Mouse (Mus musculus) megakaryocyte, embryonic 14.5 days (primary cell): ENCODE results near the gene Fxyd4. TPM values are rescaled to one million over a fixed set of nuclear protein-coding genes. Genes with fewer than 3 reads are reported as not detected.

ENCODE experiments used
- H3K27me3 ChIP-seq: replicated peaks from 2 replicates; pipeline ENCODE3; 2012; ENCODE audit warnings: inconsistent platforms
- H3K36me3 ChIP-seq: replicated peaks from 2 replicates; pipeline ENCODE3; 2012; ENCODE audit warnings: low read length, inconsistent platforms, mixed read lengths
- H3K4me1 ChIP-seq: 2 replicates; pipeline ENCODE4 v1.6.1; 2012; ENCODE audit warnings: inconsistent platforms
- H3K4me3 ChIP-seq: replicated peaks from 2 replicates; pipeline ENCODE3; 2012; ENCODE audit warnings: moderate library complexity, mild to moderate bottlenecking, inconsistent platforms
- H3K9me3 ChIP-seq: 2 replicates; pipeline ENCODE4 v1.6.1; 2012; ENCODE audit warnings: inconsistent platforms
- FLI1 ChIP-seq: IDR thresholded peaks from 2 replicates; pipeline ENCODE4 v1.6.1; 2012; ENCODE audit warnings: low read length, inconsistent platforms, mixed read lengths
- GATA1 ChIP-seq: IDR thresholded peaks from 3 replicates; pipeline ENCODE4 v1.6.1; 2012; ENCODE audit warnings: mixed read lengths, low read length, inconsistent platforms, borderline replicate concordance
- polyA plus RNA-seq: library from polyadenylated mRNA; stranded (reverse); fragments of >175 nt; gene quantifications from 2 replicates; pipeline ENCODE4 v1.2.3, GENCODE M21; 2012; ENCODE audit warnings: low replicate concordance; ENCODE audit not compliant: insufficient read depth

The Fxyd4 gene
- polyA plus RNA-seq, 1 experiment = not detected

DNA sequence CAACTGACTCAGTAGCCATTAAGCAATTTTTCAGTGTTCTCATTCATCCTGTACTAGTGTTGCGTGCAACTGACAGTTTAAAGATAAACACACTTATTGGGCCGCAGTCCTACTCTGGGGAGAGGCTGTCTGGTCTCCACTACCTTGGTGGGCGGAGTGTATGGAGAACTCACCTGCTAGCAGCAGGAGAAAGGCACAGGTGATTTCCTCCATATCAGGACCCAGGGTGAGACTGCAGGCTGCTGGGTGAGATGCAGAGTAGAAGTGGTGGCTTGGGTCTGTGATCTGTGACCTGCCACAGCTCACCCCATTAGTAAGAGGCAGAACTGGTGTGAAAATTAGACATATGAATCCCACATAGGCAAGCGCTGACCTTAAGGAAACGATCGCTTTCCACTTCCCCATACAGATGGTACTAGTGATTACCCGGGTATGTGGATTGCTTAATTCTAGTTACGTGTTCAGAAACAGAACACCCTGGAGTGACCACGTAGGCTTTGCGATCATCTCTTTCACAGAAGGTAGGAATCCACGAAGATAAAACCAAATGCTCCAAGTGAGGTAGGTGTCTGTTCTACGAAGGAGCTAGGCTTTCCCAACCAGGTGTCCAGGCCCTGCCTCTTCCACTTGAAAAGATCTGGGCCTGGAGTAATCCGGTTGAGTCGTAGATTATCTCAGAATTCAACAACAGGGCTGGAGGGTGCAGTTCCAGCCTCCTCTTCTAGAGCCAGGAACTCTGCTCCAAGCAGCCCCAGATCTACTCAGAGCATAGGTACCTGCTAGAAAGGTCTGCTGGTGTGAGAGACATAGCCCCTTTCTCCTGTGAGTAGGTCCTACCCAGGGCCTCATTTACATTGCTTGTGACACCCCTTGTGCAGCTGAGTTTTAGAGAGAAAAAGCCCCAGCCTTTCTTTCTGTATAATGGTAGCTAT, 1.5 kb downstream of the Fxyd4 start:
- Histone ChIP-seq H3K4me1 (peaks cover 6% of the 10 kb centered on the region), H3K9me3 (no peaks in the 10 kb centered on the region)
- TF ChIP-seq FLI1 (no peak), GATA1 (no peak)

DNA sequence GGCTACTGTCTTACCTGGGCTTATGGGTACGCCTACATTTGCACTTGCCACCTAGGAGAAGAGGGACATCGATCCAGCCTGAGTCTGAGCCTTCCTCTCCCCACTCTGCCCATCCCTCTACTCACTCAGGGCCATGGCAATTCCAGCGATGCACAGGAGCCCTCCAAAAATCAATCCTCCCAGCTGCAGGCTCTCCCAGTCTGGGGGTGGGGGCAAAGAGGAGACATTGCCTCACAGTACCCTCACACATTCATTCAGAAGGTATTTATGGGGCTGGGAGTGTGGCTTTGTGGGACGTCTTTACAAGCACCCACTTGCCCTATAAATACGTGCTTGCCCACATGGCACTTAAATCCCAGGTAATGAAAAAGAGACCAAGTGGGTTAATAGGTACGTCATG, 3.2 kb downstream of the Fxyd4 start:
- no peak for TF ChIP-seq GATA1
- TF ChIP-seq FLI1 = no peak
- H3K4me3 ChIP-seq = no peak overlapping the region
- no peaks in the 10 kb centered on the region for H3K9me3 ChIP-seq
- H3K36me3 ChIP-seq = peaks cover 42% of the 10 kb centered on the region
- peaks cover 2% of the 10 kb centered on the region for H3K27me3 ChIP-seq
- H3K4me1 ChIP-seq = peaks cover 6% of the 10 kb centered on the region

More for the DNA sequence above, 1.5 kb downstream of the Fxyd4 start:
- Histone ChIP-seq H3K36me3 (peaks cover 31% of the 10 kb centered on the region), H3K4me3 (no peak overlapping the region), H3K27me3 (peaks cover 2% of the 10 kb centered on the region)

DNA sequence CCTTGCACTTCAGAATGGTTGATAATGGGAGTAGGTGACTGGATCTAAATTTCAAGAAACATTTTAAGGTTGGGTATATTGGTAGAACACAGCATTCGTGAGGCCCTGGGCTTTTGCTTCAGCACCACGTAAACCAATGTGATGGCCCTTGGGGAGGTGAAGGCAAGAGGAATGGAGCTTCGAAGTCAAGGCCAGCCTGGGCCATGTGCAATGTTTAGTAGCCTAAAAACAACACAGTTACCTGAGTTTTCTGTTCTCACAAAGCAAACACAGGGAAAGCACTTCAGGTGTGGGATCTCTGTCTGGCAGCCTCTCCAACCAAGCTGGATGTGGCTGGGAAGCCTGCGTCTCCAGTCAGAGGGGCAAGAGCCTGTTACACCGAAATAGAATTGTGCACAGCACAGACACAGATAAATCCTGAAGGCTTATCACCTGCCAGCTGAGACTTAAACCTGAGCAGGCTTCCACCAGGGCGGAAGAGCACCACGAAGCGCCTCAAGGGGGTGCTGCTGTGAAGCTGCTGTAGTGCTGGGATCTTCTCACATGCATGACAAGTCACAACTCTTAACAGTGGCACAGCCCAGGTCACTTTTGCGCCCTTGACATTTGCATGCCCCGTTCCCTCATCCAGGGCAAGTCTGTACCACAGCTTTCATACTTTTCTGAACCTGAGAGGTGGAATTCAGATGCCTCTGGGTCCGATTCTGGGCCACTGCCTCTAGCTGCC, 5.0 kb downstream of the Fxyd4 start:
- TF ChIP-seq GATA1 = no peak
- TF ChIP-seq FLI1 = no peak
- Histone ChIP-seq H3K36me3 (peaks cover 61% of the 10 kb centered on the region), H3K4me3 (no peak overlapping the region), H3K9me3 (no peaks in the 10 kb centered on the region), H3K27me3 (no peaks in the 10 kb centered on the region), H3K4me1 (peaks cover 6% of the 10 kb centered on the region)

DNA sequence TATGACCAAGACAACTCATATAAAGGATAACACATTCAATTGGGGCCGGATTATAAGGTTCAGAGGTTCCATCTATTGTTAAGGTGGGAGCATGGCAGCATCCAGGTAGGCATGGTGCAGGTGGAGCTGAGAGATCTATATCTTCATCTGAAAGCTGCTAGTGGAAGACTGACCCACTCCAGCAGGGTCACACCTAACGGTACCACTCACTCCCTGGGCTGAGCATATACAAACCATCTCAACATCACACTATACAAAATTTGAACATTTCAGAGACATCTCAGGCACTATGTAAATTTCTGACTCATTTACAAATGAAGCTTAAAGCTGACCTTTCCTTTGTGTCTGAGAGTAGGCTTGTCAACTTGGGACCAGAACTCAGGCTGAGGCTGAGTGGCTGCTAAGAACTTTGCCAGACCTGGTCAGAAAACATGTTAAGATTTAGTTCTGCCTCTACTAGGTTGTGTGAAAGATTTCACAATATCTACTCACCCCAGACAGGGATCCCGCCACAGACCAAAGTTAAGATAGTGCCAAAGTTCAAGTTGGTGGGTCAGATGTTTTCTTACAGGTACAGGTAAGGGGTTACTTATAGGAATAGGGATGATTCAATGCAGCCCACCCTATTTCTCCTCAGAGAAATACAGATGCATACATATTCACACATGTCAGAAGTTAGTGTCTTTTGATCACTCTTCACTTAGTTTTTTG, 7.4 kb downstream of the Fxyd4 start:
- no peaks in the 10 kb centered on the region for H3K9me3 ChIP-seq
- H3K36me3 ChIP-seq = peaks cover 80% of the 10 kb centered on the region
- H3K27me3 ChIP-seq = no peaks in the 10 kb centered on the region
- TF ChIP-seq FLI1 (no peak), GATA1 (no peak)
- peaks cover 6% of the 10 kb centered on the region for H3K4me1 ChIP-seq
- H3K4me3 ChIP-seq = no peak overlapping the region

DNA sequence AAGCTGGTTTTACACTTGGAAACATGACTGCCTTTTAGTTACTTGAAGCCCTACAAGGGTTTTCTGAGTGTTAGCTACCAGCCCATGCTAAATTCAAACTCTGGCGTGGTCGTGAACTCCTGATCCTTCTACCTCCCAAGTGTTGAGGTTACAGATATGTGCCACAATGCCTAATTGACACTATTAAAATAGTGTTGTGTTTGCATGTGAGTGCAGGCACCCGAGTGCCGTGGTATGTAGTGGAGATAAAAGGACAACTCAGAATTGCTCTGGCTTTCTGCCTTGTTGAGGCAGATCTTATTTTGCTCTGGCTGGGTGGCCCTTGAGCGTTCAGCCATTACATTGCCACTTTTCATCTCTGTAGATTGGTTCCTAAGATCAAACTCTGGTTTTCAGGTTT, 8.7 kb downstream of the Fxyd4 start:
- Histone ChIP-seq H3K4me1 (peaks cover 6% of the 10 kb centered on the region), H3K27me3 (no peaks in the 10 kb centered on the region), H3K36me3 (peaks cover 73% of the 10 kb centered on the region), H3K9me3 (no peaks in the 10 kb centered on the region), H3K4me3 (no peak overlapping the region)
- TF ChIP-seq GATA1 = no peak
- no peak for TF ChIP-seq FLI1

DNA sequence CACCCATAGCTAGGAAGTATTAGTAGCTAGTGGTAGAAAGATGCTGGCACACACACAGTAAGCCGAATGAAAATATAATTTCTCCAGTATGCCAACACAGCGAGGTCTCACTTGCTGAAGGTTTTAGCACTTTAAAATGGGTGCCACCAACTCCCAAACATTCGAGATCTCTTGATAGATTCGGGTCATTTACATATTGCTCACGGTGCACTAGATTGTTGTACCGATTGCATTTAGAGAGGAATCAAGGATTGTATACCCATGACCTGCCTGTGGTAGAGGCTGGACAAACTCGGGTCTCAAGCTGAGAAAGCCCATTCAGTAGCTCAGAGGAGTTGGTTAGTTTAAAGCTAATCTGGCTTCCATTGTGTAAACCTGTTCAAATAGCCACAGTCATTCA, 9.5 kb downstream of the Fxyd4 start:
- TF ChIP-seq FLI1 (no peak), GATA1 (no peak)
- Histone ChIP-seq H3K36me3 (peaks cover 71% of the 10 kb centered on the region), H3K4me3 (no peak overlapping the region), H3K4me1 (peaks cover 5% of the 10 kb centered on the region), H3K27me3 (no peaks in the 10 kb centered on the region), H3K9me3 (no peaks in the 10 kb centered on the region)

DNA sequence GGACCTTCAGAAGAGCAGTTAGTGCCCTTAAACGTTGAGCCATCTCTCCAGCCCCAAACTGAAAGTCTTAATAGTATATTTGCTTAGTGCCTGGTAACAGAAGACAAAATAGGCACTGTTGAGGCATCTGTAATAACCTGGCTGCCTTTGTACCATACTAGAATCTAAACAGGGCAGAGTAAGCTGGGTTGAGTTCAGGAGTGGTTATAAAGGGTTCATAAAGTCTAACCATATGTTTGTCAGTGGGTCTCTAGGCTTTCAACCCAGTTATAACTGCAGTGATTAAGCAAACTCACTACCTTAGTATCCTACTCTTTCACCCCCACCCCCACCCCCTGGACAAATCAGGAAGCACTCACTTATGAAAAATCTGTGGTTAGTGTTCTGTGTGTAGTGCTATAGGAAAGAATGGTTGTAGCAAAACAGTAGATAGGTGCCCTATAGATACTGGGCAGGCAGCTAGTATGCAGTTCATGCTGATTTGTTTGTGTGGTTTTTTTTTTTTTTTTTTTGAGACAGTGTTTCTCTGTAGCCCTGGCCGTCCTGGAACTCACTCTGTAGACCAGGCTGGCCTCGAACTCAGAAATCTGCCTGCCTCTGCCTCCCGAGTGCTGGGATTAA, 10.5 kb downstream of the Fxyd4 start:
- H3K27me3 ChIP-seq = no peaks in the 10 kb centered on the region
- H3K4me1 ChIP-seq = peaks cover 4% of the 10 kb centered on the region; the same call in 1 of the 2 replicates
- no peak for TF ChIP-seq GATA1
- TF ChIP-seq FLI1 = no peak
- no peak overlapping the region for H3K4me3 ChIP-seq
- no peaks in the 10 kb centered on the region for H3K9me3 ChIP-seq
- peaks cover 70% of the 10 kb centered on the region for H3K36me3 ChIP-seq

DNA sequence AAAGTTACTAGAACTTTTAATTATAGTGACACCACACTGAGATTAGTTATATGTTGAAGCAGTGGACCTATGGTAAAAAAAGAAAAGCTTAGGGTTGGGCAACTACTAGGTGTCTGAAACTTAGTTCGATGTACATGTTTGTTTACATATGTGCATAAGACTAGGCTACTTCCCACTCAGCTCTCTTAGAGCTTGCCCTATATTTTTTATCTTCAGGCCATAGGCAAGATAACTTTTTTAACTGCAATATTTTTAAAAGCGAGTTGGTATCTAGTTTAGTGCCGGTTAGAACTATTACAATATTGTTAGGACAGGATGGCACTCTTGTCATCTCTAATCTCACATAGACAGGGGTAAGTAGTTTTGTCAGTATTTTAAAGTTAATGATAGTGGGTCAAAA, 15.5 kb downstream of the Fxyd4 start:
- H3K4me3 ChIP-seq = no peak overlapping the region
- H3K4me1 ChIP-seq = peaks cover 44% of the 10 kb centered on the region
- TF ChIP-seq GATA1 = no peak
- no peak for TF ChIP-seq FLI1
- no peaks in the 10 kb centered on the region for H3K27me3 ChIP-seq
- peaks cover 67% of the 10 kb centered on the region for H3K36me3 ChIP-seq
- no peaks in the 10 kb centered on the region for H3K9me3 ChIP-seq

DNA sequence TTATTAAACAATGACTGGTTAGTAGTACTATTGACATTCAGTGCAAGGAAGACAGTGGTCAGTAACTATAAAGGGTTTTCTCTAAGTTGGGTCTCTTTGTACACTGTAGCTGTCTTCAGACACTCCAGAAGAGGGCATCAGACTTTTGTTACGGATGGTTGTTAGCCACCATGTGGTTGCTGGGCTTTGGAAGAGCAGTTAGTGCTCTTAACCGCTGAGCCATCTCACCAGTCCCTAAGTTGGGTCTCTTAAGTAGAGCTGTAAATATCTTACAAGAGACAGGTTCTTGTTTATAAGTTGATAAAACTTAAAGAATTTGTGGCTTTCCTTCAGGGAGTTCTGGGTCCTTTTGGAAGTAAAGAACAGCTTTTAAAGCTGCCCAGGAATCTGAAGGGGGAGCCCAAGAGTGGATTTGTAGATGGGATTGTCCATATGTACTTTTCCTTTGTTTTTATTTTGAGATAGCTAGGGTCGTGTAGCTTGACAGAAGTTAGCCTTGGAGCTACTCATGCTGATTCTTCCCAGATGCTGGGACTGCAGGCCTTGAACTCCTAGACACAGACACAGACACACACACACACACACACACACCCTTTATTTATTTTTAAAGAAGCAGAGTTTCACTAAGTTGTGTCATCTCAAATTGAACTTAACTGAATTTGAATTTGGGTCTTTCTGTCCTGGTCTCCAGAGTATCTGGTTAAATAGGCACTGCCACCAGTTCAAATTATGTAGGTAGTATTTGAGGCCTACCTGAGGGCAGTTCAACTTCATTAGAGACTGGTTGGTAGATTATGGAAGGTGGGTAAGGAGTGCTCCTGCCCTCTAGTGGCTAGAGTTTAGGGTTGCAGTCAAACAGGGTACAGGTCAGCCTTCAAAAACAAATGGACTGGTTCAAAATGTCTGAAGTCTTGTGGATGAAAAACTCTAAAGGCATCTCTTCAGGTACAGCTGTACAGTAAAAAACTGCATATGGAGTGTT, 16.5 kb downstream of the Fxyd4 start:
- Histone ChIP-seq H3K27me3 (no peaks in the 10 kb centered on the region), H3K4me1 (peaks cover 45% of the 10 kb centered on the region), H3K4me3 (peak overlapping the region; percentile 15), H3K36me3 (peaks cover 58% of the 10 kb centered on the region), H3K9me3 (no peaks in the 10 kb centered on the region)
- TF ChIP-seq GATA1 = no peak
- TF ChIP-seq FLI1 = no peak
